Mouse (Mus musculus): ENCODE results near the gene Arhgap11a.

- TF ChIP-seq CTCF (IDR thresholded peaks at IDR 0.05; ENCODE audit: extremely low read depth, insufficient read depth, low read length), result no peak
- TF ChIP-seq POLR2A (IDR thresholded peaks at IDR 0.05; ENCODE audit: extremely low read depth, insufficient read depth, low read length), result no peak
These were observed 53.3 kb downstream of the Arhgap11a start for GRCm38 (mm10) chr2:113795186-113795585.
